Mouse (Mus musculus) bone marrow, adult 2 months (tissue): ENCODE measurements around the gene Tnfrsf11a.

Experiments used
- CTCF ChIP-seq: fragments of 200-500 bp; IDR thresholded peaks from 2 replicates; pipeline ENCODE4 v1.5.1; 2011; ENCODE audit warnings: low read length, control low read depth; ENCODE audit not compliant: control insufficient read depth, insufficient read depth
- POLR2A ChIP-seq: fragments of 200-500 bp; IDR thresholded peaks from 2 replicates; pipeline ENCODE4 v1.6.1; 2011; ENCODE audit warnings: low read depth, mild to moderate bottlenecking, control low read depth, low read length, borderline replicate concordance; ENCODE audit not compliant: control insufficient read depth

DNA sequence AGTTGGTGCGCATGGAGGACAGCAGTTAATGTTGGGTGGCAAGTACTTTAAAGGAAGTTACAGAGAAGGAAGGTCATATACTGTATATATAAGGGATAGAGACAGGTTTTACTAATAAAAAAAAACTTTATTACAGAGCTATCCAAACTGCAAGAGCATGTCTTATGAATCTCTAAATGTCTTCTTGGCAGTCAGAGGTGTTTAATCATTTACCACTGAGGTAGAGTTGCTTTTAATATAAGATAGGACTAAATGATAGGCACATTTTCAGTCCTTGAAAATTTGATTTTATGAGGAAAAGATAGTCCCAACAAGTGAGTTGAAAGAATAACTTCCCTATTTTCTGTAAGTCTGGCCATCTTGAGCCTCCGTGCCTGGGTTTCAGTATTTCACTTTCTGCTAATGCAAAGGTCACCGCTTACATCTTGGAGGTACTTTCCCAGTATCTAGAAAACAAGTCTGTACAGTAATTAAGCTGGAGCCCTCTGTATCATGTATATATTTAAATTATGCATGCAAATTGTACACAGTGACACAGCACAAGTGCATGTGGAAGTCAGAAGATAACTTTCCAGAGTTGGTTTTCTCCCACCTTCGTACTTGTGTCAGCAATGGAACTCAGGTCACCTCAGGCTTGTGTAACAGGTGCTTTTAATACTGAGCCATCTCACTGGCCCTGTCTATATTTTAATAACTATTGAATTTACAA is 32.3 kb upstream of the Tnfrsf11a start:
- TF ChIP-seq POLR2A (no peak), CTCF (no peak)
